In genomic region chr11:106669873-106670173, GRCm38 (mm10) we compare ENCODE assay signal across 11 mouse cellular contexts. TPM values are rescaled to one million over a fixed set of nuclear protein-coding genes. Genes with fewer than 3 reads are reported as not detected.
DNase-seq lines count a peak whose midpoint lies in the region; ATAC-seq and TF ChIP-seq lines count a peak whose summit lies in the region.
"Had no signal": no experiment of that assay in that cellular context is flagged by ENCODE, and none has a peak within 500 bp of the region (broad histone marks: within the 10 kb centered on the region; RNA-seq: fewer than 3 reads in every experiment).

No protein-coding gene starts in this region.

- TF ChIP-seq EP300 in MEL (IDR thresholded peaks at IDR 0.05; ENCODE audit: low read depth in 1 of 2, low read length in 2 of 2), result peak in 1 of 2 experiments; percentile 28; a peak in 1 of 4 replicates

- no peaks in the 10 kb centered on the region for H3K9me3 ChIP-seq in forebrain, embryonic 14.5 days (replicated peaks; ENCODE audit: control insufficient read depth, low read length)
- H3K9me3 ChIP-seq in forebrain, embryonic 11.5 days (ENCODE audit: control insufficient read depth, low read length), result no peaks in the 10 kb centered on the region
- no peaks in the 10 kb centered on the region for H3K9me3 ChIP-seq in MEL (replicated peaks; ENCODE audit: insufficient read depth, low read length)
- H3K9me3 ChIP-seq in heart, embryonic 16.5 days (replicated peaks; ENCODE audit: control insufficient read depth, low read length), result no peaks in the 10 kb centered on the region
- no peaks in the 10 kb centered on the region for H3K9me3 ChIP-seq in intestine, embryonic 15.5 days
- H3K9me3 ChIP-seq: kidney, embryonic 15.5 days; lung, embryonic 15.5 days had no signal

- ATAC-seq in forebrain, embryonic 14.5 days, result no peak
- no peak for ATAC-seq in forebrain, embryonic 11.5 days (replicated peaks; ENCODE audit: low FRiP score)
- ATAC-seq in heart, embryonic 16.5 days (replicated peaks; ENCODE audit: extremely low read depth, insufficient read depth, low FRiP score), result no peak
- no peak for ATAC-seq in intestine, embryonic 15.5 days

- 14% methylated on average over 5 of the region's 9 CpGs for WGBS in forebrain, embryonic 14.5 days
- WGBS in forebrain, embryonic 11.5 days, result 20% methylated on average over 6 of the region's 9 CpGs
- 31% methylated on average over 7 of the region's 9 CpGs for WGBS in heart, embryonic 16.5 days
- 18% methylated on average over 8 of the region's 9 CpGs for WGBS in intestine, embryonic 15.5 days

- no peaks in the 10 kb centered on the region for H3K27me3 ChIP-seq in forebrain, embryonic 14.5 days (replicated peaks; ENCODE audit: control insufficient read depth, insufficient read depth, low read length)
- H3K27me3 ChIP-seq in forebrain, embryonic 11.5 days (ENCODE audit: control insufficient read depth, insufficient read depth, low read length), result no peaks in the 10 kb centered on the region
- no peaks in the 10 kb centered on the region for H3K27me3 ChIP-seq in MEL (ENCODE audit: control insufficient read depth in 1 of 2, insufficient read depth in 2 of 2, low read length in 2 of 2)
- H3K27me3 ChIP-seq in heart, embryonic 16.5 days (ENCODE audit: control insufficient read depth, insufficient read depth, low read length), result no peaks in the 10 kb centered on the region
- H3K27me3 ChIP-seq in intestine, embryonic 15.5 days (replicated peaks), result no peaks in the 10 kb centered on the region
- H3K27me3 ChIP-seq: kidney, embryonic 15.5 days; lung, embryonic 15.5 days had no signal

- H3K79me2 ChIP-seq in MEL (ENCODE audit: control insufficient read depth, insufficient read depth, low read length, poor library complexity), result no peaks in the 10 kb centered on the region

- peak; percentile 35 for DNase-seq in forebrain, embryonic 14.5 days (ENCODE audit: low spot score)
- no peak for DNase-seq in forebrain, embryonic 11.5 days (ENCODE audit: low spot score)
- DNase-seq in MEL (ENCODE audit: low read depth, low spot score), result peak; percentile 91
- DNase-seq in spleen, adult 12 weeks (ENCODE audit: low spot score), result peak; percentile 25
- no peak for DNase-seq in adrenal gland, adult 2 months
- DNase-seq in frontal cortex, postnatal 10 days (ENCODE audit: low spot score in 2 of 2), result no peak
- DNase-seq: retina, postnatal 1 day had no signal

- H3K4me3 ChIP-seq in forebrain, embryonic 14.5 days (ENCODE audit: low read depth, low read length), result no peak overlapping the region
- no peak overlapping the region for H3K4me3 ChIP-seq in forebrain, embryonic 11.5 days (ENCODE audit: low read depth, low read length)
- H3K4me3 ChIP-seq in MEL (ENCODE audit: control insufficient read depth in 1 of 2, insufficient read depth in 1 of 2, low read depth in 2 of 2, low read length in 2 of 2), result no peak overlapping the region
- no peak overlapping the region for H3K4me3 ChIP-seq in heart, embryonic 16.5 days (ENCODE audit: low read length)
- no peak overlapping the region for H3K4me3 ChIP-seq in intestine, embryonic 15.5 days (replicated peaks)
- H3K4me3 ChIP-seq: kidney, embryonic 15.5 days; lung, embryonic 15.5 days had no signal

- no peak for TF ChIP-seq POLR2A in MEL (IDR thresholded peaks at IDR 0.05; ENCODE audit: control insufficient read depth in 1 of 2, insufficient read depth in 1 of 2, low read depth in 1 of 2, low read length in 2 of 2, poor library complexity in 1 of 2)

- TF ChIP-seq CTCF in MEL (IDR thresholded peaks at IDR 0.05 in 2 of 3, conservative IDR thresholded peaks at IDR 0.05 in 1 of 3; ENCODE audit: control insufficient read depth in 1 of 3, insufficient read depth in 1 of 3, low read depth in 2 of 3, low read length in 3 of 3, poor library complexity in 1 of 3, severe bottlenecking in 1 of 3), result no peak

- H3K4me1 ChIP-seq in forebrain, embryonic 14.5 days (ENCODE audit: control insufficient read depth, insufficient read depth, low read length), result peaks cover 19% of the 10 kb centered on the region
- 0 out of 2 replicates have a peak, but pooled peaks cover 3% of the 10 kb centered on the region for H3K4me1 ChIP-seq in forebrain, embryonic 11.5 days (replicated peaks; ENCODE audit: control insufficient read depth, insufficient read depth, low read length)
- peaks cover 6 to 25% of the 10 kb centered on the region in 2 experiments; a peak in 3 of 4 replicates for H3K4me1 ChIP-seq in MEL (ENCODE audit: control insufficient read depth in 1 of 2, insufficient read depth in 2 of 2, low read length in 2 of 2)
- peaks cover 29% of the 10 kb centered on the region for H3K4me1 ChIP-seq in heart, embryonic 16.5 days (ENCODE audit: control insufficient read depth, insufficient read depth, low read length)
- peaks cover 17% of the 10 kb centered on the region for H3K4me1 ChIP-seq in intestine, embryonic 15.5 days (replicated peaks)

- no peak overlapping the region for H3K4me2 ChIP-seq in forebrain, embryonic 14.5 days (ENCODE audit: low read length)
- no peak overlapping the region for H3K4me2 ChIP-seq in forebrain, embryonic 11.5 days (ENCODE audit: low read depth, low read length, severe bottlenecking)
- no peak overlapping the region for H3K4me2 ChIP-seq in heart, embryonic 16.5 days (ENCODE audit: low read depth, low read length)
- H3K4me2 ChIP-seq in intestine, embryonic 15.5 days (replicated peaks), result no peak overlapping the region
- H3K4me2 ChIP-seq: kidney, embryonic 15.5 days; lung, embryonic 15.5 days had no signal

- no peak overlapping the region for H3K27ac ChIP-seq in forebrain, embryonic 14.5 days (ENCODE audit: low read depth, low read length)
- no peak overlapping the region for H3K27ac ChIP-seq in forebrain, embryonic 11.5 days (ENCODE audit: low read depth, low read length)
- no peak overlapping the region for H3K27ac ChIP-seq in MEL (ENCODE audit: control insufficient read depth, low read depth, low read length)
- peak overlapping the region; percentile 30; the same call in 1 of the 2 replicates for H3K27ac ChIP-seq in heart, embryonic 16.5 days (ENCODE audit: low read length)
- H3K27ac ChIP-seq in intestine, embryonic 15.5 days, result no peak overlapping the region
- H3K27ac ChIP-seq: kidney, embryonic 15.5 days; lung, embryonic 15.5 days had no signal

- 0 out of 2 replicates have a peak overlapping the region, but pooled peaks have one; percentile 2 for H3K9ac ChIP-seq in forebrain, embryonic 14.5 days (ENCODE audit: low read length)
- H3K9ac ChIP-seq in forebrain, embryonic 11.5 days (ENCODE audit: low read length), result no peak overlapping the region
- peak overlapping the region; percentile 15; the same call in 1 of the 2 replicates for H3K9ac ChIP-seq in MEL (ENCODE audit: control insufficient read depth, low read depth, low read length, poor library complexity, severe bottlenecking)
- 0 out of 2 replicates have a peak overlapping the region, but pooled peaks have one; percentile 13 for H3K9ac ChIP-seq in heart, embryonic 16.5 days (ENCODE audit: low read length)
- H3K9ac ChIP-seq in intestine, embryonic 15.5 days, result no peak overlapping the region
- H3K9ac ChIP-seq: kidney, embryonic 15.5 days; lung, embryonic 15.5 days had no signal

- no peaks in the 10 kb centered on the region for H3K36me3 ChIP-seq in forebrain, embryonic 14.5 days (ENCODE audit: control insufficient read depth, insufficient read depth, low read length)
- no peaks in the 10 kb centered on the region for H3K36me3 ChIP-seq in forebrain, embryonic 11.5 days (ENCODE audit: control insufficient read depth, insufficient read depth, low read length)
- H3K36me3 ChIP-seq in MEL (ENCODE audit: control insufficient read depth in 1 of 2, insufficient read depth in 2 of 2, low read length in 2 of 2), result peaks cover 0 to 23% of the 10 kb centered on the region in 2 experiments; a peak in 2 of 4 replicates
- peaks cover 3% of the 10 kb centered on the region; the same call in 1 of the 2 replicates for H3K36me3 ChIP-seq in heart, embryonic 16.5 days (ENCODE audit: control insufficient read depth, insufficient read depth)
- no peaks in the 10 kb centered on the region for H3K36me3 ChIP-seq in intestine, embryonic 15.5 days
- H3K36me3 ChIP-seq: kidney, embryonic 15.5 days; lung, embryonic 15.5 days had no signal

- TF ChIP-seq RAD21 in MEL (IDR thresholded peaks at IDR 0.05; ENCODE audit: low read depth, low read length), result no peak

TF ChIP-seq in MEL, 35 proteins besides CTCF, POLR2A, EP300 and RAD21 (continues in another document):
- no peak for TF ChIP-seq UBTF (IDR thresholded peaks at IDR 0.05; ENCODE audit: borderline replicate concordance, insufficient read depth, low read depth, low read length)
- TF ChIP-seq TCF12 (IDR thresholded peaks at IDR 0.05; ENCODE audit: low read depth, low read length), result 0 out of 2 replicates have a peak, but pooled peaks have one; percentile 2
- no peak for TF ChIP-seq CHD2 (IDR thresholded peaks at IDR 0.05; ENCODE audit: low read length)
- no peak for TF ChIP-seq MYB (IDR thresholded peaks at IDR 0.05; ENCODE audit: low read depth, low read length)
- no peak for TF ChIP-seq JUND (IDR thresholded peaks at IDR 0.05; ENCODE audit: low read depth, low read length)
- 0 out of 2 replicates have a peak, but pooled peaks have one; percentile 67 for TF ChIP-seq MAZ (IDR thresholded peaks at IDR 0.05; ENCODE audit: low read depth, low read length)
- TF ChIP-seq KAT2A (conservative IDR thresholded peaks at IDR 0.05; ENCODE audit: low read depth, low read length), result no peak
- TF ChIP-seq RCOR1 (IDR thresholded peaks at IDR 0.05; ENCODE audit: low read depth, low read length), result 0 out of 2 replicates have a peak, but pooled peaks have one; percentile 34
- TF ChIP-seq SMC3 (IDR thresholded peaks at IDR 0.05; ENCODE audit: low read depth, low read length), result no peak
- 0 out of 2 replicates have a peak, but pooled peaks have one; percentile 20 for TF ChIP-seq ZKSCAN1 (IDR thresholded peaks at IDR 0.05; ENCODE audit: low read depth, low read length)
- TF ChIP-seq MXI1 (IDR thresholded peaks at IDR 0.05; ENCODE audit: low read depth, low read length), result peak; percentile 43; the same call in 1 of the 2 replicates
- TF ChIP-seq SIN3A (IDR thresholded peaks at IDR 0.05; ENCODE audit: low read length), result peak; percentile 31; the same call in 1 of the 2 replicates
- TF ChIP-seq USF1 (IDR thresholded peaks at IDR 0.05; ENCODE audit: low read depth, low read length), result no peak

RNA-seq across cellular contexts. Expression of gene Tex2, which starts 56.6 kb away (rescaled TPM):
- polyA plus RNA-seq in forebrain, embryonic 14.5 days (2014; fragmentation: Nextera tagmentation; extraction: Ambion mirVana), result 11.9 and 17.6 TPM in 2 replicates
- polyA plus RNA-seq in forebrain, embryonic 11.5 days (2014; fragmentation: Nextera tagmentation; extraction: Ambion mirVana), result 8.3 and 8.8 TPM in 2 replicates
- 21.9 and 24.8 TPM in 2 replicates for total RNA-seq in MEL (2012; rRNA removed)
- 10 to 100 TPM in 1 of 2 experiments, not detected in 1; 13.7 TPM for polyA plus RNA-seq in MEL (2012; ENCODE audit: insufficient read depth in 1 of 2, insufficient read length in 2 of 2, low read depth in 1 of 2, low replicate concordance in 2 of 2, missing spikeins in 1 of 2)
- 14.2 and 15.0 TPM in 2 replicates for polyA plus RNA-seq in heart, embryonic 16.5 days (2015; fragmentation: Nextera tagmentation; extraction: Ambion mirVana)
- total RNA-seq in adrenal gland, adult 2 months (2021), result 10 to 100 TPM; 54.0 to 55.5 TPM
- polyA plus RNA-seq in adrenal gland, adult 2 months (2012; rRNA removed), result 14.0 and 15.8 TPM in 2 replicates
- polyA plus RNA-seq in intestine, embryonic 15.5 days (2015; fragmentation: Nextera tagmentation; extraction: Ambion mirVana), result 10.4 and 11.1 TPM in 2 replicates

Comparison
In these comparisons a context has a peak if more than half of its experiments do, and no peak if none do; other contexts are left out.
1. DNase-seq: peak in forebrain, embryonic 14.5 days (single experiment), MEL (single experiment) and spleen, adult 12 weeks (single experiment); none in forebrain, embryonic 11.5 days (single experiment), adrenal gland, adult 2 months (single experiment) and frontal cortex, postnatal 10 days (0 of 2).
2. H3K9ac ChIP-seq: peak in forebrain, embryonic 14.5 days (single experiment), MEL (single experiment) and heart, embryonic 16.5 days (single experiment); none in forebrain, embryonic 11.5 days (single experiment) and intestine, embryonic 15.5 days (single experiment).